Mouse (Mus musculus) mouse embryonic stem cell (cell line): Measurements from ENCODE around the gene Gm5141.
"Not testable (repeated sequence)": the region's sequence is repeated elsewhere in the genome, so short reads cannot be mapped to it uniquely, and the experiment has no call there.

Experiments
- in situ Hi-C, 2 experiments: fragments of 300-500 bp; cut with MboI; formaldehyde crosslinking; loops; 1 replicate in 1 of 2; 3 replicates in 1 of 2; pipeline ENCODE4 v1.14.3; 2019 to 2020; ENCODE audit warnings: low sequenced_read_pairs in 2 of 2, low pct_unique_long_range_greater_than_20kb in 1 of 2, mixed read lengths in 1 of 2; ENCODE audit not compliant: unreplicated experiment in 1 of 2

The Gm5141 gene

DNA sequence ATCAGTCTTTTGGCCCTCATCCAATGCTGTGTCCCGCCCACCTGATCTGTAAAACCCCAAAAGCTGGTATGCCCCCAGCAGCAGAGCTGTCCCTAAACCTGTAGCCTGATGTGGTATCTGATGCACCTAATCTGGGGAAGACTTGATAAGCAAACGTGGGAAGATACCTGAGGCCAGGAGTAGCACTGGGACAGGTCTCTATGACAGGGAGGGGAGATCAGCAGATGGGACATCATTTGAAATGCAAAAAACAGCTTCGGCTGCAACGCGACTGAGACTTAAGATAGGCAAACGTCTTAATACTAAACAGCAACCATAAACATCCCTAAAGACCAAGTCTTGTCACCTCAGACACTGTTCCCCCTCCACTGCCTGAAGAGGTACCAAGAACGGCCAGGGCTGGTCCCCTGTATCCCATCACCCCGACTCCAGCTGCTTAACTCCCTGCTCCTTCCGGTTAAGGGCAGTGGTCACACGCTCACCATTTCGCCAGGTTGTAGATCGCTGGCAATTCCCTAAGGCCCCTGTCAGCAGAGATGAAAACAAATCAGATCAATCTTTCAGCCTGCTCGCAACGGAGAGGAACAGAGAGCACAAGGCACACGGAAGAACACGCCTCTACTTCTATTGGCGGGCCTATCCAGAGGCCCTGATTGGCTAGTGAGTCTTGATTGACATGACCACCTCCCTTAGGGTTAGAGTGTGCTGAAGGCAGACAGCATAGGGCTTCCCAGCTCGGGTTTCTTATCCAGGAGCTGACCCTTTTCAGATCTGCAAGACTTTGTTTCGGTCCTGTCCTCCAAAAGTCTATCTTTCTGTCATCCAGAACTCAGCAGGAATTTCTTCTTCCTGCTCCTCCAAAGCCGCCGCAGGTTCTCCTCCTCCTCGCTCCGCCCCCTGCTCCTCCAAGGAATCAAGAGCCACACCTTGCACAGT, at the start of gene Gm5141:
TSS of gene Gm5141 (minus strand) at position 610 of the 936 bp plus-strand sequence.
- in situ Hi-C loops: not testable (repeated sequence)

DNA sequence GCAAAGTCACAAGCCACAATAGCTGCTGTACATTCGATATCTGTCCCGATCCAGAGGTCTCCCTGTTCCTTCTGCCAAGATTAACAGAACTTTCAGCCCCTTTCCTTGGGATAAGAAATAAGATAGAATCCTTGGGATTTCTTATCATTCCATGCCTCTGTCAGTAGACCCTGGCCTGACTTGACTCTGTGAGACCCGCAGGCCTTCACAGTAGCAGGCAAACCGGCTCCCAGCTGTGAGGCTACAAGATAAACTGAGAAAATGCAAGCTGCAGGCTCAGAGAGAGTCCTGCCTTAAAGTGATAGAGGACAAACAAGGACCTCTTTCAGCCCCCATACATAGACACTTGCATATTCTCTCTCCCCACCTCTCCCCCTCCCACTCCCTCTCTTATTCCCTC, 47.7 kb upstream of the Gm5141 start:
- in situ Hi-C loops: no loop called here

DNA sequence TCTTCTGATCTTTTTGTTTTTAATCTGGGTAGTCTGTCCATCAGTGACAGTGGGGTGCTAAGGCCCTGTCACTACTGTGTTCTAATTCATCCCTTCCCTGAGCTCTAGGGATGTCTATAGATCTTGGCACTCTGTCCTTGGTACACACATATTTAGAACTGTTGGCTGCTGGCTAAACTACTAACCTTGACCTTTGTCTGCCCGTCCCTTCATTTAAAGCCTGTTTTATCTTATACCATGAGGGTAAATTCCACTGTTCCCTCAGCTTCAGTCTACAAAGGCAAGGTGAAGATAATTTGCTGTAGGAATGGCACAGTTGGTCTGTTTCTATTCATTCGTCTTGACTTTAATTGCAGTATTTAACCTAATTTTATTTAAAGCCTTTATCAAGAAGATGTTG, 46.6 kb upstream of the Gm5141 start:
- in situ Hi-C loops: no loop called here

DNA sequence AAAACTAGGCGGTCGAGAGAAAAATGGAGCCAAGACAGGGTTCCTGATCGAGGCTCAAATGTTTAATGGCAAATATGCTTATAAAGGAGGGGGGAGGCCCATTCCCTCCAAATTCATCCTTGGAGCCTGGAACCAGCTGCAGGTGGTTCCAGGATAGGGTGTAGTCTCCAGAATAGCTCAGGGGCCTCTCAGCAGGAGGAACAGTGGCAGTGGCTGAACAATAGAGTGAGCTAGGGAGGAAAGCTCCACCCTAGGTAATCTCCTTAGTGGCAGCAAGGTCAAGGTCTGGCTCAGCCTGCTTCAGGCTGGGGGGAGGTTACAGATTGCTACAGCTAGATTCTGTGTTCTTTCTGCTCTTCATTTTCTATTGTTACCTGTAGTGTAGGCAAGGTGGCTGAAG, 30.1 kb upstream of the Gm5141 start:
- in situ Hi-C loops: not testable (repeated sequence)

DNA sequence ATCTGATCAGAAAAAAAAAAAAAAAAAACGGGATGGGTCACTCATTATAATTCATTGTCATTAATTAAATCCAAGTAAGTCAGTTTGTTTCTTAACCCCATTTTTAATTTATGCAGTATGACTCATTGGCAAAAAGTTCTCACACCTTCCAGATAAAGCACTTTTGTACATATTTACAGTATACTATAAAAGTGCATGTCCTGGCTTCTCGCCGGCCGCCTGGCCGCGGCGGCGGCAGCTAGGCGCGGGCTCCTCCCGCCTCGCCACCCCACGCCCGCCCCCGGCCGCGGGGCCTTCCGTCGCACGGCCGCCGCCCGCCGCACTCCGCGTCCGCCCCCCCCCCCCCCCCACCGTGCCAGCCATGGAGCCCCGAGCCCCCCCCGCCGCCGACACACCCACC, 27.1 kb upstream of the Gm5141 start:
- in situ Hi-C loops: no loop called here

DNA sequence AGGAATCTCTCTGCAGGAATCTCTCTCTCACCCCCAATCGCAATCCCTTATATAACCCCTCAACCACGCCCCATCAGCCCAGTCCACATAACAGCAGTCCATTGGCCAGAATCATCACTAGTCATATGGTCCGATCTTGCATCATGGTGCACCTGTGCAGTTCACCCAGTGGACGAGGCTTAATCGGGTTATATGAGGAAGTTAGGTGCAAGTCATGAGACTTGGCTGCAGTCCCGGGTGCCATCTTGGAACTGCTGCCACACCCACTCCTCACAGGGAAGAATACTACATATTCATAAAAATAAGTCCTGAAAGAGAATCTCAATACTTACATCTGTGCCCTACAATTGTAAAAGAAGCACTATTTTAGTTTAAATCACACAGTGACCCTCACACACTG, 22.4 kb upstream of the Gm5141 start:
- in situ Hi-C loops: not testable (repeated sequence)

DNA sequence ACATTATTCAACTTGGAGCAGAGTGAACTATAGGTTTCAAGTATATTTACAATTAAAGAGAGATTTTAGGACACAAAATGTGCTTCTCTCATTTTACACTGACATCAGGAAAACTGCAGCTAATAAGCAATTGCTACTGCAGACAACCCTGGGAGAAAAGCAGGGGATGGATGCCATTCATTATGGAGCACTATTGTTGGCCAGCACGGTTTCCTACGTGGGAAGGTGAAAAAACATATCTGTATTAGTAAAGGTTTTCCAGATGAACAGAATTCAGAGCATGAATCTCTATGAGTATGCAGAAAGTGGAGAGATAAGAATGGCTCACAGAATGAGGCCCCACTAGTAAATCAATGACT, 506 bp upstream of the Gm5141 start:
- in situ Hi-C loops: not testable (repeated sequence)

DNA sequence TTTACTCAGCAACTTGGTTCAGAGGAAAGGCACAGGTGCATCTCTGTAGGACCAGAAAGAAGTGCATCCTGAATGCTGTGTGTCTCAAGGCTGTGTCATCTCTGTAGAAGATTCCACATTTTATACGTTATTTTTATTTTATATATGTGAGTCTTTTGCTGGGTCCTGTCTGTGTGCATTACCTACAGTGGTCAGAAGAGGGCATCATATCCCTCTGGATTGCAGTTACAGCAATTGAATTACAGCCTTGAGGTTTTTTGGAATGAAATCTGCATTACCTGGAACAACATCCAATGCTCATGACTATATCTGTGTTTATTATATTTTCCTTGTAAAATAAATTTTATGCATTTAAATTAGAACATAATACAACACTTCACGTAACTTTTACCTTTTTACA, 21.8 kb downstream of the Gm5141 start:
- in situ Hi-C loops: loop anchor here in 1 of 2 experiments (10.0 kb wide), 1 partner anchor 81 kb away; no protein-coding TSS in a partner anchor

DNA sequence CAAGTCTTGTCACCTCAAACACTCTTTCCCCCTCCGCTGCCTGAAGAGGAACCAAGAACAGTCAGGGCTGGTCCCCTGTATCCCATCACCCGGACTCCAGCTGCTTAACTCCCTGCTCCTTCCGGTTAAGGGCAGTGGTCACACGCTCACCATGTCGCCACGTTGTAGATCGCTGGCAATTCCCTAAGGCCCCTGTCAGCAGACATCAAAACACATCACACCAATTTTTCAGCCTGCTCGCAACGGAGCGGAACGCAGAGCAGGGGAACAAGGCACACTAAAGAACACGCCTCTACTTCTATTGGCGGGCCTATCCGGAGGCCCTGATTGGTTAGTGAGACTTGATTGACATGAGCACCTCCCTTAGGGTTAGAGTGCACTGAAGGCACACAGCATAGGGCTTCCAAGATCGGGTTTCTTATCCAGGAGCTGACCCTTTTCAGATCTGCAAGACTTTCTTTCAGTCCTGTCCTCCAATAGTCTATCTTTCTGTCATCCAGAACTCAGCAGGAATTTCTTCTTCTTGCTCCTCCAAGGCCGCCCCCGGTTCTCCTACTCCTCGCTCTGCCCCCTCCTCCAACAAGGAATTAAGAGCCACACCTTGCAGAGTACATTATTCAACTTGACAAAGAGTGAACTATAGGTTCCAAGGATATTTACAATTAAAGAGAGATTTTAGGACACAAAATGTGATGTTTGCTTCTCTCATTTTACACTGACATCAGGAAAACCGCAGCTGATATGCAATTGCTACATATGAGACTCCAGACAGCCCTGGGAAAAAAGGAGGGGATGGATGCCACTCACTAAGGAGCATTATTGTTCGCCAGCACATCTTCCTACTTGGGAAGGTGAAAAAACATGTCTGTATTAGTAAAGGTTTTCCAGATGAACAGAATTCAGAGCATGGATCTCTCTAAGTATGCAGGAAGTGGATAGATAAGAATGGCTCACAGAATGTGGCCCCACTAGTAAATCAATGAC, 24.9 kb downstream of the Gm5141 start, which contains the start of gene Platr25:
TSS of gene Platr25 (minus strand) at position 278 of the 984 bp plus-strand sequence.
- in situ Hi-C loops: loop anchor here in 1 of 2 experiments (10.0 kb wide), 1 partner anchor 84 kb away; no protein-coding TSS in a partner anchor

DNA sequence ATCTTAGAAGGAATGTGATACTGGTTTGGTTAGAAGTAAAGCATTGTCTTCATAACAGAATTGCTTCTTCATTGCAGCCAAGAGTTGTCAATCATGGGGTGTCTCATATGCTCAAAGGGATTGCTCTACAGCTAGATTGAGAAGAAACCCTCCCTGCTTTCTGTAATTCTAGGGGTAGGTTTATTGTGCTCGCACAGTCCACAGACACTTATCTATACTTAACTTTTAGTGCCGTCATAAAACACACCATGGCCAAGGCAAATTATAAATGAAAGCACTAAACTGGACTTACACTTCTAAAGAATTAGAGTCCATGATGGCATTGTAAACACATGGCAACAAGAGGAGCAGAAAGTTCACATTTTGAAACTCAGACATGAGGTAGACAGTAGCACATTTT, 52.3 kb downstream of the Gm5141 start:
- in situ Hi-C loops: no loop called here
